Mouse (Mus musculus): ENCODE results near the gene Slc36a1. TPM values are rescaled to one million over a fixed set of nuclear protein-coding genes. Genes with fewer than 3 reads are reported as not detected.

Slc36a1 gene
- polyA plus RNA-seq, 1 experiment from 2014 or later: 2.8 TPM

DNA sequence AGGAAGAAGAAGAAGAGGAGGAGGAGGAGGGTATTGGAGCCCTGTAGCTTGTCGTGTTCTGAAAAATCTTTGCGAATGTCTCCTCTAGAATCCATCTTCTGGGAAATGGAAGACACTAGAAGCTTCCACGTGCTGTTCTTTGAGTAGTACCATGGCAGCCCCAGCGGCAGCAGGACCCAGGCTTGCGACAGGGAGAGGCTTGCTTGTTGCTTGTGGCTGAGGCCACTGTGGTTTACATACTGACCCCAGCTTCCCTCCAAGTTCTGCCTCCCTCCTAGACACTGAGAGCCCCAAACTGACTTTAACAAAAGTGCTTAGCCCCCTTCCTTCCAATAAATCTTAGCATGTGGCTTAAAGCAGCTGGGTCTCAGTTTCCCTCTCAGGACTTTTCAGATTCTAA lies 19.9 kb upstream of the Slc36a1 start:
- Histone ChIP-seq H3K36me3 (no peaks in the 10 kb centered on the region), H3K9me3 (no peaks in the 10 kb centered on the region), H3K27me3 (replicated peaks) (no peaks in the 10 kb centered on the region), H3K4me3 (replicated peaks) (no peak overlapping the region), H3K4me1 (replicated peaks) (no peaks in the 10 kb centered on the region), H3K9ac (no peak overlapping the region), H3K27ac (no peak overlapping the region), H3K4me2 (replicated peaks) (no peak overlapping the region)
- ATAC-seq: no peak
- 80% methylated on average over 5 of the region's 5 CpGs for WGBS

DNA sequence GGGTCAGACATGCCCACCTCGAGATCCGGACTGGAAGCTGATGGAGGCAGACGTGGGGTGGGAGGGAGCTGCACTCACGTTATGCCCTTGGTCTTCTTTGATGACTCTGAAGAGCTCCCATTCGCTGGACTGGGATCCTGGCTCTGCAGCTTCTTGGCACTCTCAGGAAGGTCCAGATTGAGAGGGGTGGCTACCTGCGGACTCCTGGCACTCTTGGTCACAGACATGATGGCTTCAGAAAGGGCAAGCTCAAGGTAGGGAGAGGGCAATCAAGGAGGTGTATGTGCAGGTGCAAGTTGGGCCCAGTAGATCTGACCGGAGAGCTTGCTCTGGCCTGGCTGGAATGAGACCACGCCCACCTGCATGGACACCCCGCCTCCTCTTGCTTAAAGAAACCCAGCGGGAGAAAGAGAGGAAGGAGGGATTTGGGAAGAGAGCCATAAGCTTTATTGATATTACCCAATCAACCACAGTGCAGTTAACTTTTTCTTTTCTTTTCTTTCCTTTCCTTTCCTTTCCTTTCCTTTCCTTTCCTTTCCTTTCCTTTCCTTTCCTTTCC lies 19.3 kb upstream of the Slc36a1 start, which contains the start of gene Slc36a2:
Slc36a2 (minus strand) TSS at position 345 of the 559 bp plus-strand sequence.
- Histone ChIP-seq H3K4me2 (replicated peaks) (no peak within 1 kb of the TSS), H3K9me3 (no peaks in the 10 kb centered on the region), H3K4me1 (replicated peaks) (no peaks in the 10 kb centered on the region), H3K36me3 (no peaks in the 10 kb centered on the region), H3K27ac (no peak within 1 kb of the TSS), H3K9ac (no peak within 1 kb of the TSS), H3K27me3 (replicated peaks) (no peaks in the 10 kb centered on the region), H3K4me3 (replicated peaks) (no peak within 1 kb of the TSS)
- no peak for ATAC-seq
- WGBS: 34% methylated on average over 10 of the region's 10 CpGs

DNA sequence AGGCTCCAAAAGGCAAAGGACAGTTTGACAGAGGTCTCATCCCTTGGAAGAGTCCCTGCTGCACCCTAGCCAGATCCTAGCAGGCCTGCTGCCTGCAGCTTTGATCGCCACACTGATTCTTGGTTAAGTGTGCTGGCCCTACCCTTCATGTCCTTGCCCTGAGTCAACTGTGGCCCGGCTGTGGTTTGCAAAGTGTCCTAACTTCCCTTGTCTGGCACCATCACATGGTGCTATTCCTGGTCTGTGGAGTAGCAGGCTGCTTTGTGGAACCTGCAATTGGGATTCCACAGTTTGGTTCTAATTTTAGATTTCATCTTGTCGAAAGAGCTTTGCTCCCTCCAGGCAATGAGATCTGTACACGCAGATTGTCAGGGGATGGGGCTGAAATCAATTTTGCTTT lies 16.9 kb upstream of the Slc36a1 start:
- no peaks in the 10 kb centered on the region for H3K9me3 ChIP-seq
- no peak overlapping the region for H3K4me2 ChIP-seq (replicated peaks)
- H3K4me3 ChIP-seq (replicated peaks): no peak overlapping the region
- no peak overlapping the region for H3K27ac ChIP-seq
- no peak overlapping the region for H3K9ac ChIP-seq
- no peak for ATAC-seq
- WGBS: 82% methylated on average over 4 of the region's 4 CpGs
- H3K27me3 ChIP-seq (replicated peaks): no peaks in the 10 kb centered on the region
- H3K36me3 ChIP-seq: no peaks in the 10 kb centered on the region
- H3K4me1 ChIP-seq (replicated peaks): no peaks in the 10 kb centered on the region

DNA sequence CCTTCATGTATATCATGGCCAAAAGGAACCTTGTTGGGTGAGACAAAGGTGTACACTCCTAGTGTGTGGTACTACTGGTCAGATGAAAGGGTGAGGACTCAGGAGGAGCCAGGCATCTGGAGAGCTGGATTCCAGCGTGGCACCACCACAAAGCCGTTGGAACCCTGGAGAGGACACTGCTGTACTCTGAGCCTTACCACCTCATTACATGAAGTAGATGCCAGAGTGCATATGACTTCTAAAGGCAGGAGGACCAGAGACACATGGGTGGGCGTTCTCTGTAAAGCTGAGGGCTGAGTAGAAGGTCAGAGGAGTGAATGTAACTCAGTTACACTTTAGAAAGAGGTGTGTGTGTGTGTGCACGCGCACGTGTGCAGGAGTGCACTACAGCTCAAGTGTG lies 16.4 kb upstream of the Slc36a1 start:
- Histone ChIP-seq H3K4me1 (replicated peaks) (no peaks in the 10 kb centered on the region), H3K27me3 (replicated peaks) (no peaks in the 10 kb centered on the region), H3K36me3 (no peaks in the 10 kb centered on the region), H3K4me3 (replicated peaks) (no peak overlapping the region), H3K27ac (no peak overlapping the region), H3K9ac (no peak overlapping the region), H3K4me2 (replicated peaks) (no peak overlapping the region), H3K9me3 (no peaks in the 10 kb centered on the region)
- WGBS: 81% methylated on average over 6 of the region's 6 CpGs
- ATAC-seq: no peak

DNA sequence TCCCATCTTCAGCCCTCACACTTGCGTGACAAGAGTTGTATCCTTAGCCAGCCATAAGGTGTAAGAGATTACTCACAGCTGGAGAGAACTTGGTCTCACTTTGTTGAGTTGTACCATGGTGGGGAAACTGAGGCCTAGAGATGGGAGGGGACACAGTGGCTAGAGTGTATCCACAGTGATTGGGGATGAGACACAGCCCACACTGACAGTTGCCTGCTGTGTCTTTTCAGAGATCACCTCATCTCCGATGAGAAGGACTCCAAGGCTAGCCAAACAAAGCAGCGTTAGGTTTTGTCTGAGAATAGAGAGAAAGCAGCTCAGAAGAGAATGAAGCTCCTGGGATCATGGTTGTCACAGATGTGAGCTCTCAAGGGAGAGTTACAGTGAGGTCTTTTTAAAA lies 13.9 kb upstream of the Slc36a1 start:
- no peaks in the 10 kb centered on the region for H3K4me1 ChIP-seq (replicated peaks)
- H3K4me3 ChIP-seq (replicated peaks): no peak overlapping the region
- no peak overlapping the region for H3K9ac ChIP-seq
- H3K27ac ChIP-seq: no peak overlapping the region
- 0 out of 2 replicates have a peak, but pooled peaks cover 3% of the 10 kb centered on the region for H3K9me3 ChIP-seq
- H3K36me3 ChIP-seq: no peaks in the 10 kb centered on the region
- 81% methylated on average over 3 of the region's 3 CpGs for WGBS
- no peak overlapping the region for H3K4me2 ChIP-seq (replicated peaks)
- no peaks in the 10 kb centered on the region for H3K27me3 ChIP-seq (replicated peaks)
- no peak for ATAC-seq

DNA sequence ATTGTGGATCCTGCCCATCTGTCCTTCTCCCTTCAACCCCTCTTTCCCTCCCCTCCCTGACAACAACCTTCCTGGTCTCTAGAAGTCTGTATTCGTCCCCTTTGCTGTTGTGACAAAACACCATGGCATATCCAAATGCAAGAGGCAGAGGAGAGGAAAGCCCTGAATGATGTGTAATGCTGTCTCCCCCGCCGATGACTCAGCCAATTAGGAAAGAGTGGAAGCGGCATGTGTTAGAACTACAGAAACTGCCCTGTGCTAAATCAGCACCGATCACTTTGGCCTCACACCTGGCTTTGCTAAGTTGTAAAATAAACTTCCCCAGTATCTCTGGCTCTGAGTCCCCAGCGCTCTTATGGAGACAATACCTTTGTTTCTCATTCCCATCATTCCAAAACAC lies 7.1 kb upstream of the Slc36a1 start:
- WGBS: 52% methylated on average over 6 of the region's 6 CpGs
- no peak overlapping the region for H3K27ac ChIP-seq
- ATAC-seq: no peak

DNA sequence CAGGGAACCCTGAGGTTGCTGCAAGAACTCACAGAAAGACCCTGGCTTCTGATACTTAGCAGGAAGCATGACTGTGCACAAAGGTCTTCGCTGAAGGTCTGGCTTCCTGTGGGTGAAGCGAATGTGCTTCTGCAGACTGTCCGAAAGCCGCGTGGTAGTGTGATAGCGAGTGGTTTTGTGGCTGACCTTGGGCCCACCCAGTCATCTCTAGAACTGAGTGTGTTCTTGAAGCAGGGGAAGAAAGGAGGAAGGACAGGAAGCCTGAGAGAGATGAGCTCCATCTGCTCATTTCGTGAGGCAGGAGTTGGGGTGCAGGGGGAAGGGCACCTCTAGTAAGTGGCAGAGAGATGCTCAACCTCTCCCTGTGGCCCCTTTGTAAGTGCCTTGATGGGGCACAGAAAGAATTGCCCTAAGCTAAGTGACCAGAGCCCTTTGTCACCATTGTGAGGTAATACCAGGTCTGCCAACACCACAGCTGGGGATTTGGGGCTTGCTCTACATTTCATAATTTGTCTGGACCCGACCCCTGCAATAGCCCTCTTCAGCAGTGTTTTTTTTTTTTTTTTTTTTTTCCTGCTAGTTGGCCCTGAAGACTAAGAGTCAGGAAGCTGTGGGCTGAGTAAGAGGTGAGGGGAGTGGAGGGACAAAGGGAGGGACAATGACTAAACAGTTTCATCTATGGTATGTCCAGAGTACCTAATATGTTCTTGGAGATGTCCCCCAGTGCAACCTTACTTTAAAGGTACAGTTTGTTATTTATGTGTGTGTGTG lies 6.2 kb upstream of the Slc36a1 start:
- ATAC-seq: no peak
- Histone ChIP-seq H3K9ac (no peak overlapping the region), H3K36me3 (no peaks in the 10 kb centered on the region), H3K27me3 (replicated peaks) (no peaks in the 10 kb centered on the region), H3K4me2 (replicated peaks) (no peak overlapping the region), H3K27ac (no peak overlapping the region), H3K4me1 (replicated peaks) (no peaks in the 10 kb centered on the region), H3K4me3 (replicated peaks) (no peak overlapping the region), H3K9me3 (0 out of 2 replicates have a peak, but pooled peaks cover 3% of the 10 kb centered on the region)
- WGBS: 68% methylated on average over 8 of the region's 8 CpGs

More for the DNA sequence above, 7.1 kb upstream of the Slc36a1 start:
- Histone ChIP-seq H3K36me3 (no peaks in the 10 kb centered on the region), H3K9ac (no peak overlapping the region), H3K4me2 (replicated peaks) (no peak overlapping the region), H3K9me3 (0 out of 2 replicates have a peak, but pooled peaks cover 3% of the 10 kb centered on the region), H3K4me1 (replicated peaks) (no peaks in the 10 kb centered on the region), H3K4me3 (replicated peaks) (no peak overlapping the region), H3K27me3 (replicated peaks) (no peaks in the 10 kb centered on the region)

DNA sequence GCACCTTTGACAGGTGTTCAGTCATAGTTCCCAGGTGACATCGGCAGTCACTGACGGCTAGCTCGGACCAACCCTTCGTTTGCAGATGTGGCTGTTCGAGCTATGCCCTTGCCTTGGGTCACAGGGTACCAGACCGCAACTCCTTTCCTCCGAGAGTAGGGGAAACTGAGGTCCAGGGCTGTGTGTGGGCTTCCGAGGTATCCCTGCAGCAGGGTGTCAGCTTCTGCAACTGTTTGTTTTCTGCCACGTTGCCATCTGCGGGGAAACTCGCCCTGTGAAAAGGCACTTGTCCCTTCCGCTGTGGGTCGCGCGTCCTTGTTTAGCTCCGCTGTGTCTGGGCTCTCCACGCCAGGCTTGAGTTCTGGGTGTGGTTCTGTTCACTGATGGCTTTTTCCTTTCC lies 452 bp downstream of the Slc36a1 start:
- H3K9me3 ChIP-seq: no peaks in the 10 kb centered on the region
- peaks cover 5% of the 10 kb centered on the region; the same call in 1 of the 2 replicates for H3K4me1 ChIP-seq (replicated peaks)
- WGBS: 4% methylated on average over 17 of the region's 17 CpGs
- H3K36me3 ChIP-seq: no peaks in the 10 kb centered on the region
- ATAC-seq: peak; percentile 47
- H3K4me2 ChIP-seq (replicated peaks): peak overlapping the region; percentile 89
- H3K27ac ChIP-seq: no peak overlapping the region
- peak overlapping the region; percentile 70 for H3K4me3 ChIP-seq (replicated peaks)
- peak overlapping the region; percentile 69 for H3K9ac ChIP-seq
- no peaks in the 10 kb centered on the region for H3K27me3 ChIP-seq (replicated peaks)

DNA sequence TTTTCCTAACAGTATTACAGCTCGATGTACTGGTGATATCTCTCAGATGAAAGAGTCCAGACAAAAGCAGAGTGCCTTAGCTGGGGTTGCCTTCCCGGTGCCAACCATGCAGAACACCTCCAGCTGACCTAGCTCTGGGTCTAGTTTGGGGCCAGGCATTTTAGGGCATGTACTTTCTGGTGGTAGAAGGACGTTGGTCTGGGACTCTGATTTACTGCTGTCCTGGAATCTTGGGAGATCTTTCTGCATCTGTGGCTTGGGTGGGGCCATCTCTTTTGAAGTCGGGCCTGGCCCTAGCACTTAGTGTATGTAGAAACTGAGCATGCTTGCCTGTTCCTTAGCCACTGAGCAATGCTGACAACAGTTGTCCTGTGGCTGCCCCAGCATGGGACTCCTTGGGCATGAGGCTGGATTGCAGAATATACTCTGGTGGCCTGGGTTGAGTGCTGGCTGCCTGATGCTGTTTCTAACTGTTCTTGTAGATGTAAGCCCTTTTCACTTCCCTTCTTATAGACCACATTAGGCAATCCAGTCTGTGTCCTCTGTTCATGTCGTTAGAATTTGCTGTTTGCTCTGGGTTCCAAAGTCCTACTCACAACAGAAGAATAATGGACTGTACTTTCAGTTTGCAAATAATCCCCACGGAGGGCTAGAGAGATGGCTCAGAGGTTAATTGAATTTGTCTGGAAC lies 4.0 kb downstream of the Slc36a1 start:
- Histone ChIP-seq H3K36me3 (no peaks in the 10 kb centered on the region), H3K4me3 (replicated peaks) (no peak overlapping the region), H3K9ac (no peak overlapping the region), H3K27me3 (replicated peaks) (no peaks in the 10 kb centered on the region), H3K4me1 (replicated peaks) (peaks cover 5% of the 10 kb centered on the region; the same call in 1 of the 2 replicates), H3K9me3 (no peaks in the 10 kb centered on the region), H3K4me2 (replicated peaks) (no peak overlapping the region), H3K27ac (peak overlapping the region; percentile 4; the same call in 1 of the 2 replicates)
- WGBS: 40% methylated on average over 6 of the region's 6 CpGs
- peak; percentile 54 for ATAC-seq

DNA sequence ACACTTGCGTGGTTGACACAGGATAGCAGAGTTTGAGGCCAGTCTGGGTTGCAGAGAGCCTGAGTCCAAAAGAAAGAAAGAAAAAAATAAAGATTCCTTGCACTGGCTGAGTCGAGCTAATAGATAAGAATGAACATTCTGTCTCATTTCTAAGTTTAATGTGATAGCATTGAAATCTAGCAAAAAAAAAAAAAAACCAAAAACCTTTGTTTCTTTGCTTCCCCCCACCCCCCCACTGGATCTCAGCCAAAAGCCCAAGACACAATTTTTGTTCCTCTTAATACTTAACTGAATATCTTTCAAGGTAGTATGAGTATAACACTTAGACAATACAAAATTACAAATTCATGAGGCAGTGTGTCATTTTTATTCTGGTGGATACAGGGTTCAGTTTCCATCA lies 4.9 kb downstream of the Slc36a1 start:
- Histone ChIP-seq H3K4me3 (replicated peaks) (no peak overlapping the region), H3K36me3 (no peaks in the 10 kb centered on the region), H3K4me2 (replicated peaks) (no peak overlapping the region), H3K4me1 (replicated peaks) (peaks cover 5% of the 10 kb centered on the region; the same call in 1 of the 2 replicates), H3K9me3 (no peaks in the 10 kb centered on the region), H3K9ac (no peak overlapping the region), H3K27me3 (replicated peaks) (no peaks in the 10 kb centered on the region), H3K27ac (no peak overlapping the region)
- no peak for ATAC-seq
- WGBS: 56% methylated on average over 2 of the region's 2 CpGs

DNA sequence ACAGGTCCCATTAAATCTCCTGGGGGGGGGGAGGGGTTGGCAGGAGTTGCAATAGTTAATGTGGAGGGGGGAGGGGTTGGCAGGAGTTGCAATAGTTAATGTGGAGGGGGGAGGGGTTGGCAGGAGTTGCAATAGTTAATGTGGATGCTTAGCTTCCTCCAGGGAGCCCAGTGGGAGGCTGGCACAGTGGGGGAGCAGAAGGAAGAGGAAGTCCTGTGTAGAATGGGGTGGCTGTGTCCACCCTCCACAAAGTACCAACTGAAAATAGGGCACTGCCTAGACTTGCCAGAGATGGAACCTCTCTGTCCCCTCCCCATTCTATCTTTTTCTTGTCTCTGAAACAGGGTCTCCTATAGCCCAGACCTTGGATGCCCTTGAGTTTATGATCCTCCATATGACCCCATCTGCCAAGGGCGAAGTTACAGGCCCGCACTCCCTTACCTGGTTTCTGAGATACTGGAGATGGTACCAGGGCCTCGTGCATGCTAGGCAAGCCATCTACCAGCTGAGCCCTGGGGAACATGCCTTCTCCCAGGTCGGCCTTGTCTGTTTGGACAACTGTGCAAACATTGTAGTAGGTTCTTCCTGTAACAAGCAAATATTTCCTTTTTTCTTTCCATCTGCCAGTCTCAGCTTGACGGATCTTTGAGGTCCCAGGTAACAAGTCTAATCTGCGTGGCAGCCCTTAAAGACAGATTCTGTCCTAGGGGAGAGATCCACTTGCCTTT lies 5.6 kb downstream of the Slc36a1 start:
- no peaks in the 10 kb centered on the region for H3K36me3 ChIP-seq
- H3K27me3 ChIP-seq (replicated peaks): no peaks in the 10 kb centered on the region
- no peak overlapping the region for H3K4me3 ChIP-seq (replicated peaks)
- no peak overlapping the region for H3K9ac ChIP-seq
- H3K27ac ChIP-seq: no peak overlapping the region
- WGBS: 58% methylated on average over 6 of the region's 6 CpGs
- ATAC-seq: peak; percentile 32; the same call in 1 of the 2 replicates
- no peaks in the 10 kb centered on the region for H3K9me3 ChIP-seq
- no peak overlapping the region for H3K4me2 ChIP-seq (replicated peaks)
- peaks cover 10% of the 10 kb centered on the region; the same call in 1 of the 2 replicates for H3K4me1 ChIP-seq (replicated peaks)

DNA sequence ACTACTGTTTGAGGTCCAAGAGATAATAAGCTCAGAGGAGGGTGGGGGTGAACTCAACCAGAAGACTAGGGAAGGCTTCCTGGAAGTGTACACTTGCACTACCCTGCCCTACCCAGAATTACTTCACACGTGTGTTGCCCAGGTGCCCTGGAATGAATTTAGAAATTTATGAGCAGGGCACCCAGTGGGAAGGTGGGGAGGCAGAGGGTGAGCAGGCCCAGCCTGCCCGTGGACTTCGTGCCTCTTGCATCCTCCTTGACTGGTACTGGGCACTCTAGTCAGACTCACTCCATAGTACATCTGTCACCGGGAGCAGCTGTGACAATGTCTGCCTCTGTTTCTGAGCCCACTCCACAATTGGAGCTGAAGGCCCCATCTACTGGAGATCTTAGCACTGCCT lies 9.4 kb downstream of the Slc36a1 start:
- WGBS: 85% methylated on average over 4 of the region's 4 CpGs
- Histone ChIP-seq H3K4me1 (replicated peaks) (peaks cover 10% of the 10 kb centered on the region; the same call in 1 of the 2 replicates), H3K9me3 (no peaks in the 10 kb centered on the region), H3K4me3 (replicated peaks) (no peak overlapping the region), H3K36me3 (no peaks in the 10 kb centered on the region), H3K27ac (no peak overlapping the region), H3K27me3 (replicated peaks) (no peaks in the 10 kb centered on the region), H3K4me2 (replicated peaks) (no peak overlapping the region), H3K9ac (no peak overlapping the region)
- no peak for ATAC-seq
